Comparison of ENCODE assay signal across 8 mouse cellular contexts in the genomic region with DNA sequence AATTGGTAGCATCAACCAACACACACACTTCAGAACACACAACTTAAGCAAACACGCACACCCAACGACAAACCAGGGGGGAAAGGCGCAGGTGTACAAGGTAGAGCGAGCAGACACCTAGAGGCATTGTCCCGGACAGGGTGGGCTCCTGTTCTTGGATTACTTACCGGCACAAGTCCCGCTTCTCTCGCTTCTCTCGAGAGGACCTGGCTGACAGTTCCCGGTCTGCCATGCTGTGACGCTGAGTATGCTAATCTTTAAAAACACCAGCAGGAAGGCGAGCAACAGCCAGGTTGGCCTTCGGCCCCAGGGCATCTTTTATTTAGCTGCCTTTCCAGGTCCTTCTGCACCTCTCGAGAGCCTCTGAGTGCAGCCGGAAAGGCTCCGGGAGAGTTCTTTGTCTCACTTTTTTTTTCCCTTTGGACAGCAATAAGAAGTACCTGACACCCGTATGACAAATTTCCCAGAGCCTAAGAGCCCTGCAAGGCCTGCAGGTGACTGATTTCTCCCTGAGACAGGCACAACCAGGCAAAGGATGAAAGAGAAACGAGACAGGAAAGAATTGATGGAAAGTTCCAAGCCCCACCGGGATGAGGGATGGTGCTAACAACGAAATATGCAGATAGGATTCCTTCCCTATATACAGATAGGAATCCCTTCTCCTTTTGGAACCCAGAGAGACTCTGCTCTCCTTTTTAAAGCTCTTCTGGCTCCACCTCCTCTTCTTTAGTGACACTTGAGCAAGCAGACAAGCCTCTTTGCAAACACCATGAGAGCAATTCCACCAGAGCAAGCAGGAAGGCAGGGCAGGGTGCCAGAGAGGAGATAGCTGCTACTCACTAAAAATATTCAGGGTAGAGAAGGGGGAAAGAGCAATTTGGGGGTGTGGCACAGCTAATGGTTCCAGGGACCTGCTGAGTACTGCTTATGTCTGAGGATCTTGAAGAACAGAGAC. TPM values are rescaled to one million over a fixed set of nuclear protein-coding genes. Genes with fewer than 3 reads are reported as not detected.
DNase-seq lines count a peak whose midpoint lies in the region; ATAC-seq lines count a peak whose summit lies in the region.

A gene (minus strand): TSS at position 667 of the 955 bp plus-strand sequence.

- intact Hi-C loops in heart, postnatal 25 days (cut with DNase I), result no loop called here

- no peak within 1 kb of the TSS; the same call in 1 of the 2 replicates for H3K9ac ChIP-seq in hindbrain, embryonic 11.5 days (ENCODE audit: low read depth, low read length)
- H3K9ac ChIP-seq in limb, embryonic 12.5 days (replicated peaks), result 0 out of 2 replicates have a peak within 1 kb of the TSS, but pooled peaks have one; percentile 12
- no peak within 1 kb of the TSS; the same call in 1 of the 2 replicates for H3K9ac ChIP-seq in midbrain, embryonic 15.5 days

- peak; percentile 92 for DNase-seq in heart, adult 11 months
- no peak for DNase-seq in heart, postnatal 25 days (ENCODE audit: low spot score)
- peak; percentile 34 for DNase-seq in gastrocnemius, adult 18-20 months (ENCODE audit: low spot score)
- peak; percentile 27 for DNase-seq in hindbrain, embryonic 11.5 days (ENCODE audit: low spot score)

- no peaks in the 10 kb centered on the region for H3K36me3 ChIP-seq in hindbrain, embryonic 11.5 days (ENCODE audit: control insufficient read depth, insufficient read depth, low read length)
- no peaks in the 10 kb centered on the region for H3K36me3 ChIP-seq in limb, embryonic 12.5 days
- H3K36me3 ChIP-seq in midbrain, embryonic 15.5 days (replicated peaks), result no peaks in the 10 kb centered on the region

- H3K4me2 ChIP-seq in hindbrain, embryonic 11.5 days (replicated peaks; ENCODE audit: low read depth, low read length), result peak within 1 kb of the TSS; percentile 17
- peak within 1 kb of the TSS; percentile 51 for H3K4me2 ChIP-seq in limb, embryonic 12.5 days
- H3K4me2 ChIP-seq in midbrain, embryonic 15.5 days, result peak within 1 kb of the TSS; percentile 59

- 12% methylated on average over 20 of the region's 20 CpGs for WGBS in hindbrain, embryonic 11.5 days
- WGBS in limb, embryonic 12.5 days, result 10% methylated on average over 20 of the region's 20 CpGs
- 11% methylated on average over 20 of the region's 20 CpGs for WGBS in midbrain, embryonic 15.5 days

- H3K27me3 ChIP-seq in hindbrain, embryonic 11.5 days (ENCODE audit: control insufficient read depth, insufficient read depth, low read length), result peaks cover 2% of the 10 kb centered on the region; the same call in 1 of the 2 replicates
- peaks cover 40% of the 10 kb centered on the region for H3K27me3 ChIP-seq in limb, embryonic 12.5 days
- H3K27me3 ChIP-seq in midbrain, embryonic 15.5 days (replicated peaks), result no peaks in the 10 kb centered on the region

- no peaks in the 10 kb centered on the region; the same call in 1 of the 2 replicates for H3K4me1 ChIP-seq in hindbrain, embryonic 11.5 days (replicated peaks; ENCODE audit: control insufficient read depth, insufficient read depth, low read length)
- peaks cover 8% of the 10 kb centered on the region; the same call in 1 of the 2 replicates for H3K4me1 ChIP-seq in limb, embryonic 12.5 days (replicated peaks)
- H3K4me1 ChIP-seq in midbrain, embryonic 15.5 days, result peaks cover 9% of the 10 kb centered on the region

- no peak within 1 kb of the TSS for H3K4me3 ChIP-seq in hindbrain, embryonic 11.5 days (ENCODE audit: low read depth, low read length)
- H3K4me3 ChIP-seq in limb, embryonic 12.5 days (replicated peaks), result peak within 1 kb of the TSS; percentile 23
- peak within 1 kb of the TSS; percentile 30 for H3K4me3 ChIP-seq in midbrain, embryonic 15.5 days

- H3K27ac ChIP-seq in hindbrain, embryonic 11.5 days (ENCODE audit: low read depth, low read length), result no peak within 1 kb of the TSS
- no peak within 1 kb of the TSS for H3K27ac ChIP-seq in limb, embryonic 12.5 days
- no peak within 1 kb of the TSS for H3K27ac ChIP-seq in midbrain, embryonic 15.5 days

- no peaks in the 10 kb centered on the region for H3K9me3 ChIP-seq in hindbrain, embryonic 11.5 days (ENCODE audit: control insufficient read depth, low read length)
- H3K9me3 ChIP-seq in limb, embryonic 12.5 days, result no peaks in the 10 kb centered on the region
- H3K9me3 ChIP-seq in midbrain, embryonic 15.5 days, result no peaks in the 10 kb centered on the region

- ATAC-seq in hindbrain, embryonic 11.5 days (ENCODE audit: low FRiP score), result no peak
- ATAC-seq in limb, embryonic 12.5 days (ENCODE audit: insufficient number of reproducible peaks, insufficient read depth, low FRiP score, low TSS enrichment, low read depth), result no peak
- peak; percentile 66 for ATAC-seq in midbrain, embryonic 15.5 days (replicated peaks)
- ATAC-seq in monocyte, adult 5-6 weeks (replicated peaks; ENCODE audit: insufficient number of reproducible peaks, low FRiP score, low TSS enrichment, poor library complexity, severe bottlenecking), result no peak
- ATAC-seq in inflammation-experienced regulatory T-cells, adult 6 months, result no peak

RNA-seq across cellular contexts. Expression of the gene that starts here (rescaled TPM):
- total RNA-seq in heart, postnatal 25 days (2021), result 1 to 10 TPM; 1.4 to 1.7 TPM
- 10 to 100 TPM; 25.9 to 30.3 TPM for total RNA-seq in gastrocnemius, adult 18-20 months (2021)
- 1.4 and 2.0 TPM in 2 replicates for polyA plus RNA-seq in hindbrain, embryonic 11.5 days (2014; fragmentation: Nextera tagmentation; extraction: Ambion mirVana)
- polyA plus RNA-seq in limb, embryonic 12.5 days (2016; fragmentation: Nextera tagmentation; extraction: Ambion mirVana), result 1.6 and 2.0 TPM in 2 replicates
- polyA plus RNA-seq in midbrain, embryonic 15.5 days (2015; fragmentation: Nextera tagmentation; extraction: Ambion mirVana), result 2.2 and 3.2 TPM in 2 replicates
- total RNA-seq in monocyte, adult 5-6 weeks (2017), result 0.87 to 1.4 TPM (median 1.4 TPM) in 3 replicates
- polyA plus RNA-seq in inflammation-experienced regulatory T-cells, adult 6 months (2017; shearing (Covaris generic)), result 1 to 10 TPM in 1 of 3 experiments, under 1 TPM in 2; 0.55 to 3.2 (median 0.93) TPM

Comparison
In these comparisons a context has a peak if more than half of its experiments do, and no peak if none do; other contexts are left out.
1. RNA of the gene that starts here (total RNA-seq): 25.9 to 30.3 TPM in gastrocnemius, adult 18-20 months; 1.4 to 1.7 TPM in heart, postnatal 25 days and 0.87 to 1.4 TPM in monocyte, adult 5-6 weeks; every median in the first group is over 10 times any median in the second.
2. Peak in every context shown above with its lines, with median percentiles within 50 percentile points of each other: H3K4me2 ChIP-seq.